Mouse (Mus musculus) thymus, adult 2 months (tissue): ENCODE results near the gene Tsen15. TPM values are rescaled to one million over a fixed set of nuclear protein-coding genes. Genes with fewer than 3 reads are reported as not detected.

Experiments
- DNase-seq: peaks from one replicate; pipeline ENCODE4 v3.0.0; 2021
- H3K27ac ChIP-seq: fragments of 200-500 bp; 2 replicates; pipeline ENCODE4 v1.5.1; 2012; ENCODE audit warnings: low read length, control low read depth; ENCODE audit not compliant: control insufficient read depth, insufficient read depth
- H3K27me3 ChIP-seq: fragments of 200-500 bp; 2 replicates; pipeline ENCODE4 v1.6.1; 2012; ENCODE audit warnings: mild to moderate bottlenecking, low read length, moderate library complexity, mixed read lengths; ENCODE audit not compliant: control insufficient read depth, insufficient read depth
- H3K36me3 ChIP-seq: fragments of 200-500 bp; 2 replicates; pipeline ENCODE4 v1.6.1; 2012; ENCODE audit warnings: mild to moderate bottlenecking, low read length, moderate library complexity; ENCODE audit not compliant: control insufficient read depth, insufficient read depth
- H3K4me1 ChIP-seq: fragments of 200-500 bp; replicated peaks from 2 replicates; pipeline ENCODE4 v1.6.1; 2012; ENCODE audit warnings: low read length; ENCODE audit not compliant: control insufficient read depth, insufficient read depth
- H3K4me3 ChIP-seq: fragments of 200-500 bp; 2 replicates; pipeline ENCODE4 v1.5.1; 2012; ENCODE audit warnings: mild to moderate bottlenecking, low read length, control low read depth, moderate library complexity; ENCODE audit not compliant: control insufficient read depth, insufficient read depth
- CTCF ChIP-seq: fragments of 200-500 bp; IDR thresholded peaks from 2 replicates; pipeline ENCODE4 v1.5.1; 2012; ENCODE audit warnings: mild to moderate bottlenecking, control low read depth, low read length, moderate library complexity, borderline replicate concordance; ENCODE audit not compliant: control insufficient read depth, poor library complexity, insufficient read depth; ENCODE audit errors: extremely low read depth
- POLR2A ChIP-seq: fragments of 200-500 bp; IDR thresholded peaks from 2 replicates; pipeline ENCODE4 v1.6.1; 2012; ENCODE audit warnings: mild to moderate bottlenecking, low read length, control low read depth, moderate library complexity; ENCODE audit not compliant: control insufficient read depth, poor library complexity, insufficient read depth; ENCODE audit errors: extremely low read depth
- WGBS: fragments of 180-500 bp; shearing (Covaris S2); methylation state at CpG from one replicate; pipeline ENCODE4 v1.1.7; 2018; 5-methylcytosine and 5-hydroxymethylcytosine counted together
- polyA plus RNA-seq: library from polyadenylated mRNA; depleted of rRNA; stranded (reverse); fragments of >200 nt; gene quantifications from 2 replicates; pipeline ENCODE4 v1.2.3, GENCODE M21; 2012; rRNA removed

Tsen15 gene
- polyA plus RNA-seq, 1 experiment, result 15.7 TPM

DNA sequence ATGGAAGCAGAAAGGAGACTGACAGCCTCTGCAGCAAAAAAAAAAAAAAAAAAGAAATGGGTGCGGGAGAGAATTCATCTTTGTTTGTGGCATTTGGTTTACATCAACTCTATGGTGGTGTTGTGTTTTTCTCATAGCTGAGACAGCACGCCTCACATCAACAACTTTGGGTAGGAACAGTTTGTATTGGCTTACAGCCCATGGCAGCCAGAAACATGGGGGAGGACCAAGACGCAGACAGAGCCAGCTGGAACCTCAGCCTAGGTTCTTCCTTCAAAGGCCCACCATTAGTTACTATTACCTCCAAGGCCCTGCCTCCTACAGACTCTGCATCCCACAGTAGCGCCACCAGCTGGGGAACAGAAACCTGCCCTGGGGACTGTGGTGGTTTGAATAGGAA is 29.8 kb downstream of the Tsen15 start:
- no peak overlapping the region for H3K4me3 ChIP-seq
- H3K27me3 ChIP-seq, result no peaks in the 10 kb centered on the region
- TF ChIP-seq CTCF (no peak), POLR2A (no peak)
- DNase-seq, result no peak
- H3K27ac ChIP-seq, result no peak overlapping the region
- H3K36me3 ChIP-seq, result no peaks in the 10 kb centered on the region
- WGBS, result 90% methylated on average over 4 of the region's 4 CpGs
- no peaks in the 10 kb centered on the region for H3K4me1 ChIP-seq

DNA sequence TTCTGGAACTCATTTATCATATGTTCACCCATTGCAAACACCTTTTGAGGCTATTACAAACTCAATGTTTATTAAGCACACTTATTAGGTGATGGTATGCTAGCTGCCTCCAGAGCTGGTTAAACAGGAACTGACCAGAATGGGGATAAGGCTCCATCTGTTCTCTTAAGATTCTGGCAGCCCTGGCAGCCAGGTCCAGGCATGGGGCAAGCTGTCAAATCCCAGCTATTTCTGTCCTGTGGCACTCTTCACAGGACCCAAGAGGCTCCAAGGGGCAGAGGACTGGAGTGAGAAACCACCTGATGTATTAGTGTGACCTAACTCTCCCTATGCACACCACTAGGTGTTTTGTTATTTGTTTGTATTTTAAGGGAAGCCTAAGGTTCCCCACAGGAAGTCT is 38.5 kb downstream of the Tsen15 start:
- no peak overlapping the region for H3K4me3 ChIP-seq
- H3K27ac ChIP-seq, result no peak overlapping the region
- no peaks in the 10 kb centered on the region for H3K4me1 ChIP-seq
- no peaks in the 10 kb centered on the region for H3K36me3 ChIP-seq
- TF ChIP-seq CTCF, result no peak
- TF ChIP-seq POLR2A, result no peak
- H3K27me3 ChIP-seq, result no peaks in the 10 kb centered on the region
- DNase-seq, result no peak

DNA sequence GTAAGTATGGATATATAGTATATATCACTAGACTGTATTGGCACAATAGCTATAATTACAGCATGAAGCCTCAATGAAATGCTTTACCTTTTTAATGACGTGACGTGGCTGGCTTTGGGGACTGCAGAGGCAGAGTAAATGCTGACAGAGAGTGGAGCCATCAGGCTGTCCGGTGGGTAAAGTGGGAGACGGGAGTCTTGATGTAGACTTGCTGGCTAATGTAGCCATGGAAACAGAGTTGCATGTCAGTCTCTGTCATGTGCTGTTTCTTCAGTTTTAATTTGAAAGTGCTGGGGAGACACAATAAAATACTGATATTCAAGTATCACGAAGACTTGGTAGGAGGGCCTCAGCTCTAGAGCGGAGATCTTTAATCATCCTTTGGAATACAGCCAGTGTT is 62.5 kb downstream of the Tsen15 start:
- 95% methylated on average over 6 of the region's 6 CpGs for WGBS
- no peak for DNase-seq
- TF ChIP-seq POLR2A (no peak), CTCF (no peak)
- no peak overlapping the region for H3K4me3 ChIP-seq
- H3K27me3 ChIP-seq, result no peaks in the 10 kb centered on the region
- H3K4me1 ChIP-seq, result no peaks in the 10 kb centered on the region
- H3K27ac ChIP-seq, result no peak overlapping the region
- no peaks in the 10 kb centered on the region for H3K36me3 ChIP-seq

Other genes with a start within 250 kb of the Tsen15 start
- gene Colgalt2, start 13.1 kb upstream of the Tsen15 start, polyA plus RNA-seq, result 1.0 and 1.1 TPM in 2 replicates